Mouse (Mus musculus) T-helper 2 cell (primary cell): Measurements from ENCODE around the gene Pxmp4.

ENCODE experiments used
- in situ Hi-C: fragments of 300-600 bp; cut with MboI, MseI; formaldehyde crosslinking; loops from one replicate; pipeline ENCODE4 v1.15.1; 2025; ENCODE audit warnings: high pct_unique_total_duplicates

Gene Pxmp4

GRCm38 (mm10) chr2:154613118-154614115 is 9.9 kb upstream of the Pxmp4 start, which contains the start of the genes Zfp341 and 4930519P11Rik:
Gene Zfp341, plus strand, starts transcription at chr2:154613297.
Gene 4930519P11Rik, minus strand, starts transcription at chr2:154613437.
- in situ Hi-C loops = no loop called here

GRCm38 (mm10) chr2:154609050-154609767 is 5.7 kb upstream of the Pxmp4 start:
- in situ Hi-C loops = no loop called here

- in situ Hi-C loops = no loop called here
Observed at GRCm38 (mm10) chr2:154606965-154607364, 3.5 kb upstream of the Pxmp4 start.

GRCm38 (mm10) chr2:154604156-154604555 is 648 bp upstream of the Pxmp4 start:
- in situ Hi-C loops = no loop called here

GRCm38 (mm10) chr2:154603007-154603637 is 386 bp downstream of the Pxmp4 start:
- in situ Hi-C loops = no loop called here

- in situ Hi-C loops = no loop called here
Observed at GRCm38 (mm10) chr2:154601324-154601723, 2.2 kb downstream of the Pxmp4 start.

GRCm38 (mm10) chr2:154600586-154600985 is 2.9 kb downstream of the Pxmp4 start:
- in situ Hi-C loops = no loop called here

GRCm38 (mm10) chr2:154597399-154597798 is 6.1 kb downstream of the Pxmp4 start:
- in situ Hi-C loops = no loop called here

- in situ Hi-C loops = no loop called here
Observed at GRCm38 (mm10) chr2:154595775-154596174, 7.7 kb downstream of the Pxmp4 start.

- in situ Hi-C loops = no loop called here
Observed at GRCm38 (mm10) chr2:154593025-154593424, 10.5 kb downstream of the Pxmp4 start.

GRCm38 (mm10) chr2:154591239-154591638 is 12.3 kb downstream of the Pxmp4 start:
- in situ Hi-C loops = no loop called here

GRCm38 (mm10) chr2:154589051-154589450 is 14.5 kb downstream of the Pxmp4 start:
- in situ Hi-C loops = loop anchor here (5.0 kb wide), 1 partner anchor 177 kb away; no protein-coding TSS in a partner anchor

GRCm38 (mm10) chr2:154586405-154586804 is 17.1 kb downstream of the Pxmp4 start:
- in situ Hi-C loops = loop anchor here (5.0 kb wide), 1 partner anchor 174 kb away; no protein-coding TSS in a partner anchor

- in situ Hi-C loops = loop anchor here (5.0 kb wide), 1 partner anchor 173 kb away; no protein-coding TSS in a partner anchor
Observed at GRCm38 (mm10) chr2:154584931-154585601, 18.4 kb downstream of the Pxmp4 start.

- in situ Hi-C loops = no loop called here
Observed at GRCm38 (mm10) chr2:154583906-154584872, 19.3 kb downstream of the Pxmp4 start.

GRCm38 (mm10) chr2:154581421-154581820 is 22.1 kb downstream of the Pxmp4 start:
- in situ Hi-C loops = no loop called here

GRCm38 (mm10) chr2:154580586-154580985 is 22.9 kb downstream of the Pxmp4 start:
- in situ Hi-C loops = no loop called here

- in situ Hi-C loops = no loop called here
Observed at GRCm38 (mm10) chr2:154577744-154578067, 25.8 kb downstream of the Pxmp4 start.

GRCm38 (mm10) chr2:154576876-154577743 is 26.4 kb downstream of the Pxmp4 start:
- in situ Hi-C loops = no loop called here
